Mouse (Mus musculus) C2C12 (cell line): ENCODE results near the gene Kazald1. TPM values are rescaled to one million over a fixed set of nuclear protein-coding genes. Genes with fewer than 3 reads are reported as not detected.

Source experiments
- H3K27me3 ChIP-seq: one replicate; pipeline ENCODE4 v1.6.1; 2011; ENCODE audit not compliant: control insufficient read depth, insufficient read depth, insufficient read length
- H3K36me3 ChIP-seq: one replicate; pipeline ENCODE4 v1.6.1; 2011; ENCODE audit not compliant: control insufficient read depth, insufficient read depth
- H3K4me3 ChIP-seq: one replicate; pipeline ENCODE4 v1.5.1; 2011; ENCODE audit warnings: mild to moderate bottlenecking, control low read depth; ENCODE audit not compliant: poor library complexity, insufficient read depth, severe bottlenecking
- H3K79me2 ChIP-seq: one replicate; pipeline ENCODE4 v1.6.1; 2011; ENCODE audit not compliant: control insufficient read depth, insufficient read depth
- H3K79me3 ChIP-seq: one replicate; pipeline ENCODE4 v1.6.1; 2011; ENCODE audit warnings: low read depth, control low read depth
- H3ac ChIP-seq: one replicate; pipeline ENCODE3; 2011; ENCODE audit warnings: low read depth; ENCODE audit not compliant: control insufficient read depth, insufficient read length
- CEBPB ChIP-seq: IDR thresholded peaks from one replicate; pipeline ENCODE4 v1.6.1; 2011; ENCODE audit warnings: low read depth, mild to moderate bottlenecking, control low read depth, moderate library complexity
- CTCF ChIP-seq: IDR thresholded peaks from one replicate; pipeline ENCODE4 v1.5.1; 2011; ENCODE audit not compliant: control insufficient read depth, insufficient read depth, insufficient read length
- FOSL1 ChIP-seq: IDR thresholded peaks from one replicate; pipeline ENCODE4 v1.8.0; 2011; ENCODE audit warnings: mild to moderate bottlenecking, low read length; ENCODE audit not compliant: poor library complexity, insufficient read depth, severe bottlenecking
- MAX ChIP-seq: IDR thresholded peaks from one replicate; pipeline ENCODE4 v1.6.1; 2011; ENCODE audit warnings: mild to moderate bottlenecking, control low read depth
- MYOD1 ChIP-seq: IDR thresholded peaks from one replicate; pipeline ENCODE4 v1.6.1; 2011; ENCODE audit warnings: low read depth; ENCODE audit not compliant: control insufficient read depth, insufficient read length
- MYOG ChIP-seq: IDR thresholded peaks from one replicate; pipeline ENCODE4 v1.6.1; 2011; ENCODE audit not compliant: control insufficient read depth, insufficient read length; ENCODE audit errors: extremely low read depth
- USF1 ChIP-seq: IDR thresholded peaks from one replicate; pipeline ENCODE4 v1.6.1; 2011; ENCODE audit warnings: low read depth, mild to moderate bottlenecking, control low read depth, moderate library complexity
- polyA plus RNA-seq: library from polyadenylated mRNA; unstranded; fragments of >200 nt; fragmentation: generic; extraction: Trizol; gene quantifications from one replicate; pipeline ENCODE4 v1.2.1, GENCODE M21; 2012; ENCODE audit warnings: missing spikeins

Gene Kazald1
- polyA plus RNA-seq, 1 experiment: 7.8 TPM

DNA sequence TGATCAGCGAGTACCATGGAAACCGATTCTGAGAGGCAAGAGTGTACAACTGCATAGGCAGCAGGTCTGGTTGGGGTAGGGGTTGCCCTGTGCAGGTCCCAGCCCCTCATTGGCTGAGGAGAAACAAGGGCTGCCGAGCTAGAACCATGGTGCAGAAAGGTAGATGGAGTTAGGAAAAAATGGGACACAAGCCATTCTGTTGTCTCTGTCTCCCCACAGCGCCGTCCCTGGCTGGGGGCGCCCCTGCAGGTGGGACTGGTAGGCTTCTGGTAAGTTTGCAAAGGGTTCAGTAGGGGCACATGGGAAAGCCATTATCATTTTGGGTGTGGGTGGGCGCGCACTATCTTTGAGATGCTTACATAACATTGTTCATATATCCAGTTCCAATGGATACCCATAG is 21.6 kb upstream of the Kazald1 start:
- no peak overlapping the region for H3ac ChIP-seq
- peaks cover 32% of the 10 kb centered on the region for H3K79me2 ChIP-seq
- peaks cover 50% of the 10 kb centered on the region for H3K36me3 ChIP-seq

GRCm38 (mm10) chr19:45054892-45055690 is 19.9 kb upstream of the Kazald1 start:
- TF ChIP-seq MYOG (no peak), FOSL1 (peak; percentile 63), USF1 (no peak), MAX (no peak), MYOD1 (no peak)
- H3K27me3 ChIP-seq: no peaks in the 10 kb centered on the region
- peaks cover 38% of the 10 kb centered on the region for H3K36me3 ChIP-seq
- H3K79me2 ChIP-seq: peaks cover 21% of the 10 kb centered on the region
- H3K79me3 ChIP-seq: no peaks in the 10 kb centered on the region
- H3K4me3 ChIP-seq: no peak overlapping the region
- H3ac ChIP-seq: no peak overlapping the region

More for the DNA sequence above, 21.6 kb upstream of the Kazald1 start:
- Histone ChIP-seq H3K4me3 (no peak overlapping the region), H3K79me3 (peaks cover 10% of the 10 kb centered on the region), H3K27me3 (no peaks in the 10 kb centered on the region)
- no peak for TF ChIP-seq MAX

DNA sequence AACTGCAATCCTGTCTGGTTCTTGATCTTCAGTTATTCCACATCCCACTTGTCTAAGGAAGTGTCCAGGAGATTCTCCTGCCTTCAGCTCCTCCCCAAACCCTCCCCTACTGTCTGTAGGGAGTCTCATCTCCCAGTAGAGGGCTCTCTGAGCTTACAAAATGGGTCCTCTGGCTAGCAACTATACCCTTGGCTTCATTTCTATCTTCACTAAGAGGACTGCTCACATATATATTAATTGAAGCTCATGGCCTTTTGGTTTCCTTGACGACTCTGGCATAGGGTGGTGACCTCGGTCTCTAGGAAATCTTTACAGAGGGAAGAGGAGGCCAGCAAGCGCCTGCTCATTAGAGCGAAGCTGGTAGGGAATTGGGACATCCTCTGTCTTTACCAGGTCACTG is 18.7 kb upstream of the Kazald1 start:
- H3K79me2 ChIP-seq: peaks cover 9% of the 10 kb centered on the region
- no peaks in the 10 kb centered on the region for H3K79me3 ChIP-seq
- TF ChIP-seq MYOG: no peak
- TF ChIP-seq FOSL1: no peak
- no peak for TF ChIP-seq MYOD1
- TF ChIP-seq CEBPB: no peak
- TF ChIP-seq CTCF: no peak
- no peak for TF ChIP-seq MAX
- no peak for TF ChIP-seq USF1
- H3K36me3 ChIP-seq: peaks cover 28% of the 10 kb centered on the region
- H3K4me3 ChIP-seq: no peak overlapping the region
- no peaks in the 10 kb centered on the region for H3K27me3 ChIP-seq
- no peak overlapping the region for H3ac ChIP-seq

- Histone ChIP-seq H3K79me2 (peaks cover 5% of the 10 kb centered on the region), H3K4me3 (no peak overlapping the region), H3K27me3 (no peaks in the 10 kb centered on the region), H3ac (no peak overlapping the region), H3K79me3 (no peaks in the 10 kb centered on the region), H3K36me3 (peaks cover 24% of the 10 kb centered on the region)
- TF ChIP-seq USF1: no peak
- TF ChIP-seq MYOD1: no peak
- no peak for TF ChIP-seq MAX
- TF ChIP-seq MYOG: no peak
- TF ChIP-seq FOSL1: no peak
- TF ChIP-seq CTCF: no peak
- TF ChIP-seq CEBPB: no peak
These were observed 17.9 kb upstream of the Kazald1 start for GRCm38 (mm10) chr19:45056908-45057698.

- Histone ChIP-seq H3K79me2 (peaks cover 5% of the 10 kb centered on the region), H3K4me3 (no peak overlapping the region), H3K36me3 (peaks cover 19% of the 10 kb centered on the region), H3K27me3 (no peaks in the 10 kb centered on the region), H3K79me3 (no peaks in the 10 kb centered on the region), H3ac (peak overlapping the region; percentile 61)
- TF ChIP-seq MYOD1: no peak
- no peak for TF ChIP-seq CTCF
- TF ChIP-seq FOSL1: no peak
These were observed 17.3 kb upstream of the Kazald1 start for GRCm38 (mm10) chr19:45057724-45058112.

- TF ChIP-seq MYOG (no peak), MAX (peak; percentile 14), CEBPB (no peak), FOSL1 (no peak)
- H3K4me3 ChIP-seq: peak overlapping the region; percentile 52
- peaks cover 14% of the 10 kb centered on the region for H3K36me3 ChIP-seq
These were observed 16.8 kb upstream of the Kazald1 start for GRCm38 (mm10) chr19:45058113-45058839.

More at GRCm38 (mm10) chr19:45058113-45058839, 16.8 kb upstream of the Kazald1 start:
- Histone ChIP-seq H3K79me3 (no peaks in the 10 kb centered on the region), H3ac (peak overlapping the region; percentile 99), H3K79me2 (peaks cover 5% of the 10 kb centered on the region), H3K27me3 (no peaks in the 10 kb centered on the region)
